8 mouse cellular contexts compared by ENCODE assay signal in genomic region chr10:80747410-80747809, GRCm38 (mm10). TPM values are rescaled to one million over a fixed set of nuclear protein-coding genes. Genes with fewer than 3 reads are reported as not detected.
DNase-seq lines count a peak whose midpoint lies in the region; ATAC-seq and TF ChIP-seq lines count a peak whose summit lies in the region.

No protein-coding gene starts in this region.

- H3K36me3 ChIP-seq in midbrain, embryonic 10.5 days = no peaks in the 10 kb centered on the region
- no peaks in the 10 kb centered on the region for H3K36me3 ChIP-seq in midbrain, embryonic 15.5 days (replicated peaks)
- no peaks in the 10 kb centered on the region for H3K36me3 ChIP-seq in kidney, postnatal 0 days (ENCODE audit: insufficient read depth, low read length)
- no peaks in the 10 kb centered on the region for H3K36me3 ChIP-seq in liver, embryonic 14.5 days (replicated peaks; ENCODE audit: control insufficient read depth, insufficient read depth, low read depth)

- DNase-seq in midbrain, embryonic 10.5 days (ENCODE audit: low spot score) = peak; percentile 74
- DNase-seq in c-Kit-positive CD71-positive TER-119-positive erythroid progenitor cells, embryonic 14.5 days (ENCODE audit: low spot score) = peak; percentile 74
- peak; percentile 90 for DNase-seq in kidney, postnatal 0 days (ENCODE audit: low spot score)
- DNase-seq in liver, embryonic 14.5 days (ENCODE audit: low read depth in 3 of 3, low spot score in 3 of 3) = peak; percentile 57 to 64 (median 62)
- peak; percentile 64 for DNase-seq in retina, adult 2 months (ENCODE audit: low read depth, low spot score)
- DNase-seq in thymus, postnatal 25 days = peak; percentile 72

- ATAC-seq in midbrain, embryonic 15.5 days (replicated peaks) = no peak; the same call in 1 of the 2 replicates
- peak; percentile 54 for ATAC-seq in frontal cortex, adult (ENCODE audit: low TSS enrichment)
- no peak for ATAC-seq in kidney, postnatal 0 days (replicated peaks; ENCODE audit: low FRiP score, low read depth)
- no peak for ATAC-seq in liver, embryonic 14.5 days (ENCODE audit: insufficient read depth)

- TF ChIP-seq CTCF in kidney, postnatal 0 days (IDR thresholded peaks at IDR 0.05; ENCODE audit: low read depth) = peak; percentile 98
- peak; percentile 98 for TF ChIP-seq CTCF in liver, embryonic 14.5 days (IDR thresholded peaks at IDR 0.05; ENCODE audit: low read depth)

- H3K4me2 ChIP-seq in midbrain, embryonic 15.5 days = no peak overlapping the region
- no peak overlapping the region for H3K4me2 ChIP-seq in kidney, postnatal 0 days (ENCODE audit: low read length)
- no peak overlapping the region for H3K4me2 ChIP-seq in liver, embryonic 14.5 days (ENCODE audit: low read depth)

- no peak for TF ChIP-seq EP300 in liver, embryonic 14.5 days (IDR thresholded peaks at IDR 0.05; ENCODE audit: low read depth)

- no peaks in the 10 kb centered on the region for H3K27me3 ChIP-seq in midbrain, embryonic 10.5 days (ENCODE audit: low read depth, poor library complexity, severe bottlenecking)
- no peaks in the 10 kb centered on the region; the same call in 1 of the 2 replicates for H3K27me3 ChIP-seq in midbrain, embryonic 15.5 days (replicated peaks)
- no peaks in the 10 kb centered on the region for H3K27me3 ChIP-seq in kidney, postnatal 0 days (ENCODE audit: insufficient read depth, low read length)
- H3K27me3 ChIP-seq in liver, embryonic 14.5 days (ENCODE audit: control insufficient read depth, insufficient read depth, low read length) = no peaks in the 10 kb centered on the region

- no peaks in the 10 kb centered on the region for H3K9me3 ChIP-seq in midbrain, embryonic 10.5 days (replicated peaks)
- no peaks in the 10 kb centered on the region for H3K9me3 ChIP-seq in midbrain, embryonic 15.5 days
- no peaks in the 10 kb centered on the region for H3K9me3 ChIP-seq in kidney, postnatal 0 days (replicated peaks; ENCODE audit: low read length)
- no peaks in the 10 kb centered on the region for H3K9me3 ChIP-seq in liver, embryonic 14.5 days (ENCODE audit: control insufficient read depth, low read length)

- 28% methylated on average over 3 of the region's 3 CpGs for WGBS in midbrain, embryonic 10.5 days
- WGBS in midbrain, embryonic 15.5 days = 19% methylated on average over 3 of the region's 3 CpGs
- WGBS in kidney, postnatal 0 days = 20% methylated on average over 3 of the region's 3 CpGs
- WGBS in liver, embryonic 14.5 days (ENCODE audit: insufficient replicate concordance) = 8% methylated on average over 3 of the region's 3 CpGs

- H3K9ac ChIP-seq in midbrain, embryonic 15.5 days = no peak overlapping the region
- no peak overlapping the region for H3K9ac ChIP-seq in kidney, postnatal 0 days (ENCODE audit: low read depth, low read length)
- no peak overlapping the region for H3K9ac ChIP-seq in liver, embryonic 14.5 days (replicated peaks)

- H3K4me1 ChIP-seq in midbrain, embryonic 10.5 days = peaks cover 21% of the 10 kb centered on the region
- peaks cover 4% of the 10 kb centered on the region for H3K4me1 ChIP-seq in midbrain, embryonic 15.5 days
- peaks cover 3% of the 10 kb centered on the region; the same call in 1 of the 2 replicates for H3K4me1 ChIP-seq in kidney, postnatal 0 days (replicated peaks; ENCODE audit: insufficient read depth, low read length)
- peaks cover 21 to 25% of the 10 kb centered on the region in 2 experiments for H3K4me1 ChIP-seq in liver, embryonic 14.5 days (replicated peaks; ENCODE audit: control insufficient read depth in 2 of 2, insufficient read depth in 2 of 2, low read length in 1 of 2)

- no peak overlapping the region for H3K4me3 ChIP-seq in midbrain, embryonic 10.5 days
- H3K4me3 ChIP-seq in midbrain, embryonic 15.5 days = no peak overlapping the region
- no peak overlapping the region for H3K4me3 ChIP-seq in kidney, postnatal 0 days (replicated peaks; ENCODE audit: low read depth, low read length)
- H3K4me3 ChIP-seq in liver, embryonic 14.5 days (ENCODE audit: insufficient read depth in 1 of 2, low read depth in 2 of 2, low read length in 2 of 2) = no peak overlapping the region

- H3K27ac ChIP-seq in midbrain, embryonic 10.5 days (replicated peaks) = no peak overlapping the region
- H3K27ac ChIP-seq in midbrain, embryonic 15.5 days = no peak overlapping the region
- H3K27ac ChIP-seq in kidney, postnatal 0 days = no peak overlapping the region
- no peak overlapping the region for H3K27ac ChIP-seq in liver, embryonic 14.5 days

RNA-seq across cellular contexts. Expression of gene Ap3d1, which starts 5.3 kb away (rescaled TPM):
- polyA plus RNA-seq in midbrain, embryonic 10.5 days (2016; fragmentation: Nextera tagmentation; extraction: Ambion mirVana) = 57.1 and 62.5 TPM in 2 replicates
- 117 and 122 TPM in 2 replicates for polyA plus RNA-seq in midbrain, embryonic 15.5 days (2015; fragmentation: Nextera tagmentation; extraction: Ambion mirVana)
- 54.2 and 58.3 TPM in 2 replicates for polyA plus RNA-seq in kidney, postnatal 0 days (2015; fragmentation: Nextera tagmentation; extraction: Ambion mirVana)
- 24.5 and 26.2 TPM in 2 replicates for polyA plus RNA-seq in liver, embryonic 14.5 days (2012; rRNA removed)
- 20.1 and 22.4 TPM in 2 replicates for polyA plus RNA-seq in liver, embryonic 14.5 days (2014; fragmentation: Nextera tagmentation; extraction: Ambion mirVana)

RNA-seq across cellular contexts. Expression of gene Dot1l, which starts 7.6 kb away (rescaled TPM):
- polyA plus RNA-seq in midbrain, embryonic 10.5 days (2016; fragmentation: Nextera tagmentation; extraction: Ambion mirVana) = 19.1 and 19.8 TPM in 2 replicates
- polyA plus RNA-seq in midbrain, embryonic 15.5 days (2015; fragmentation: Nextera tagmentation; extraction: Ambion mirVana) = 21.0 and 25.9 TPM in 2 replicates
- polyA plus RNA-seq in kidney, postnatal 0 days (2015; fragmentation: Nextera tagmentation; extraction: Ambion mirVana) = 9.7 and 9.9 TPM in 2 replicates
- 11.5 and 11.6 TPM in 2 replicates for polyA plus RNA-seq in liver, embryonic 14.5 days (2012; rRNA removed)
- 7.1 and 8.3 TPM in 2 replicates for polyA plus RNA-seq in liver, embryonic 14.5 days (2014; fragmentation: Nextera tagmentation; extraction: Ambion mirVana)

RNA-seq across cellular contexts. Expression of gene Izumo4, which starts 45.4 kb away (rescaled TPM):
- 8.9 and 15.7 TPM in 2 replicates for polyA plus RNA-seq in midbrain, embryonic 10.5 days (2016; fragmentation: Nextera tagmentation; extraction: Ambion mirVana)
- 42.9 and 50.9 TPM in 2 replicates for polyA plus RNA-seq in midbrain, embryonic 15.5 days (2015; fragmentation: Nextera tagmentation; extraction: Ambion mirVana)
- 22.4 and 24.5 TPM in 2 replicates for polyA plus RNA-seq in kidney, postnatal 0 days (2015; fragmentation: Nextera tagmentation; extraction: Ambion mirVana)
- polyA plus RNA-seq in liver, embryonic 14.5 days (2012; rRNA removed) = 9.9 and 11.3 TPM in 2 replicates
- polyA plus RNA-seq in liver, embryonic 14.5 days (2014; fragmentation: Nextera tagmentation; extraction: Ambion mirVana) = 4.0 and 6.0 TPM in 2 replicates

RNA-seq across cellular contexts. Expression of gene Mob3a, which starts 45.6 kb away (rescaled TPM):
- polyA plus RNA-seq in midbrain, embryonic 10.5 days (2016; fragmentation: Nextera tagmentation; extraction: Ambion mirVana) = 69.9 and 73.9 TPM in 2 replicates
- 63.4 and 64.3 TPM in 2 replicates for polyA plus RNA-seq in midbrain, embryonic 15.5 days (2015; fragmentation: Nextera tagmentation; extraction: Ambion mirVana)
- polyA plus RNA-seq in kidney, postnatal 0 days (2015; fragmentation: Nextera tagmentation; extraction: Ambion mirVana) = 22.3 and 26.7 TPM in 2 replicates
- polyA plus RNA-seq in liver, embryonic 14.5 days (2012; rRNA removed) = 13.0 and 15.8 TPM in 2 replicates
- 14.2 and 16.0 TPM in 2 replicates for polyA plus RNA-seq in liver, embryonic 14.5 days (2014; fragmentation: Nextera tagmentation; extraction: Ambion mirVana)

RNA-seq across cellular contexts. Expression of gene Sf3a2, which starts 50.6 kb away (rescaled TPM):
- polyA plus RNA-seq in midbrain, embryonic 10.5 days (2016; fragmentation: Nextera tagmentation; extraction: Ambion mirVana) = 108 and 112 TPM in 2 replicates
- 60.3 and 62.6 TPM in 2 replicates for polyA plus RNA-seq in midbrain, embryonic 15.5 days (2015; fragmentation: Nextera tagmentation; extraction: Ambion mirVana)
- polyA plus RNA-seq in kidney, postnatal 0 days (2015; fragmentation: Nextera tagmentation; extraction: Ambion mirVana) = 57.1 and 61.9 TPM in 2 replicates
- polyA plus RNA-seq in liver, embryonic 14.5 days (2012; rRNA removed) = 26.1 and 35.6 TPM in 2 replicates
- polyA plus RNA-seq in liver, embryonic 14.5 days (2014; fragmentation: Nextera tagmentation; extraction: Ambion mirVana) = 36.1 and 40.7 TPM in 2 replicates
